Mouse (Mus musculus): ENCODE measurements around the gene Olfr784. TPM values are rescaled to one million over a fixed set of nuclear protein-coding genes. Genes with fewer than 3 reads are reported as not detected.
"Not testable (repeated sequence)": the region's sequence is repeated elsewhere in the genome, so short reads cannot be mapped to it uniquely, and the experiment has no call there.

Olfr784 gene
- 1 to 10 TPM in 7 of 26 experiments, under 1 TPM in 18, not detected in 1; 0.33 to 1.5 (median 0.85) TPM for total RNA-seq (2018; cell fraction: chromatin; rRNA removed)
- total RNA-seq (2018; cell fraction: cytosol; rRNA removed) = under 1 TPM in 3 of 26 experiments, not detected in 23; 0.05 to 0.07 (median 0.07) TPM
- total RNA-seq (2018; cell fraction: nucleus; rRNA removed) = 1 to 10 TPM in 7 of 26 experiments, under 1 TPM in 17, not detected in 2; 0.17 to 1.6 (median 0.72) TPM
- not detected in 3 replicates for polyA plus RNA-seq (2018)

DNA sequence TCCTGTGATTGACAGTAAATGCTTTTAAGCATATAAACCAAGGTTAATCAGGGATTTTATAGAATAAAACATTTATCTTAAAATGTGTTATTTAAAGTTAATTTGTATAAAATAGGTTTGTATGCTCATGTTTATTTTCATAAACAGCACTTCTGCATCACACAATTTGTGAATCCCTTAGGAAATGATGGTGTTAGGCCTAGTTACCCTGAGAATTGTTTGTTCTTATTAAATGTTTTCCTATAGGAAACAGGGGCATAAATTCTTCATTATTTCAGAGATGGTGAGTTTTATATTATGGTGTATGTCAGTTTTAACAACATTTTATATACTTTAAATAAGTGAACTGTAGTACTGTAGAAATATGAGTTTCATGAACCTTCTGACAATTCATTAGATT lies at the start of gene Olfr784:
TSS of gene Olfr784 (plus strand) at position 301 of the 400 bp plus-strand sequence.
- Histone ChIP-seq H3K79me2 (ENCODE audit: inconsistent target) (no peaks in the 10 kb centered on the region), H3K4me3 (ENCODE audit: inconsistent target) (no peak within 1 kb of the TSS), H3K36me3 (ENCODE audit: inconsistent target) (no peaks in the 10 kb centered on the region), H3K27ac (no peak within 1 kb of the TSS)

DNA sequence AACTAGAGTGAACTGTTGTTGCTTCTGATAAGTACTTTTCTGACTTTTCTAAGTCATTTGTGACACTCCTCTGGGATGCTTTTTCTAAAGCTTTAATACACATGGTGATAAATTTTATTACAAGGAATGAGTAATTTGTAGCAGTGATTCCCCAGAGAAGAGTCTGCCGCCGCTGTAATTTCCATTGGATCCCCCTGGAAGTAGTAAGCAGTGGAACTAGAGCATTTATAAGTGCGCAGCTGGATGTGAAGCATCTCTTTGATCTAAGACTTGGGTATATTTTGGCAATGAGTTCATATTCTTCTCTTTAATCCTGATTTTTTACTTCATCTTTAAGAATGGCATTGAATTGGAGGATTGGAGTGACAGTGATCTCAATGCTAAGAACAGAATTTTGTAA lies 35.3 kb upstream of the Olfr784 start, which contains the start of gene Olfr782:
TSS of gene Olfr782 (plus strand) at position 301 of the 400 bp plus-strand sequence.
- H3K79me2 ChIP-seq (ENCODE audit: inconsistent target) = no peaks in the 10 kb centered on the region
- H3K27ac ChIP-seq = no peak within 1 kb of the TSS
- 94% methylated on average over 3 of the region's 3 CpGs for WGBS (ENCODE audit: missing documents)
- H3K4me3 ChIP-seq (ENCODE audit: inconsistent target) = no peak within 1 kb of the TSS
- no peaks in the 10 kb centered on the region for H3K36me3 ChIP-seq (ENCODE audit: inconsistent target)

DNA sequence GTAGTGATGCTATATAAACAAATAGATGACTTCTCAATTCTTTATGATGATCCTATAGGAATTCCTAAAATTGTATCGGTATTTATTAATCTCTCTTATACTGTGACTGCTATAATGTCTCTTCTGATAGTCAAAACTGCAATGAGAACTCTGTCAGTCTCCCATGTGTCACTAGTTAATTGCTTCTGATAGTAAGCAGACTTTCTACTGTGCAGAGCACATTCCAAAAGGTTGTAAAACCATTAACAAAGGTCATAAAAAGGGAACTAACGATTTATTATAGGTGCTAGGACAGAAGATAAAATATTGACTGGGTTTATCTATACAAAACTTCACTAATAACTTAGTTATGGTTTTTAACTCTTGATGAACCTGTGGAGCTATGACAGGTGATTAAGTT lies 31.4 kb upstream of the Olfr784 start:
- H3K27ac ChIP-seq; H3K4me3 ChIP-seq (ENCODE audit: inconsistent target); H3K36me3 ChIP-seq (ENCODE audit: inconsistent target); H3K79me2 ChIP-seq (ENCODE audit: inconsistent target): not testable (repeated sequence)
- WGBS (ENCODE audit: missing documents) = 78% methylated on average over 1 of the region's 2 CpGs

DNA sequence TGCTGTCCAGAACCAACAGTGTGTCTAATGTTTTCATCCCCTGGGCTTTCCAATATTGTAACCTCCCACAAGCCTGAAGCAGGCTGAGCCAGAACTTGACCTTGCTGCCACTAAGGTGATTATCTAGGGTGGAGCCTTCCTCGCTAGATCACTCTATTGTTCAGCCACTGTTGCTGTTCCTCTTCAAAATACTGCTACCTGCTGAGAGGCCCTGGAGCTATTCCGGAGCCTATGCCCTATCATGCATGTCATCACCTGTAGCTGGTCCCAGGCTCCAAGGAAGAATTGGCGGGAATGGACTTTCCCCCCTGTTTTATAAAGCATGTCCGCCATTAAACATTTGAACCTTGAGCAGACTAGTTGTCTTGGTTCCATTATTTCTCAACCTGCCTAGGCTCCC lies 27.4 kb upstream of the Olfr784 start:
- not testable (repeated sequence) for H3K36me3 ChIP-seq (ENCODE audit: inconsistent target); H3K79me2 ChIP-seq (ENCODE audit: inconsistent target); H3K4me3 ChIP-seq (ENCODE audit: inconsistent target); H3K27ac ChIP-seq
- WGBS (ENCODE audit: missing documents) = 83% methylated on average over 4 of the region's 4 CpGs

DNA sequence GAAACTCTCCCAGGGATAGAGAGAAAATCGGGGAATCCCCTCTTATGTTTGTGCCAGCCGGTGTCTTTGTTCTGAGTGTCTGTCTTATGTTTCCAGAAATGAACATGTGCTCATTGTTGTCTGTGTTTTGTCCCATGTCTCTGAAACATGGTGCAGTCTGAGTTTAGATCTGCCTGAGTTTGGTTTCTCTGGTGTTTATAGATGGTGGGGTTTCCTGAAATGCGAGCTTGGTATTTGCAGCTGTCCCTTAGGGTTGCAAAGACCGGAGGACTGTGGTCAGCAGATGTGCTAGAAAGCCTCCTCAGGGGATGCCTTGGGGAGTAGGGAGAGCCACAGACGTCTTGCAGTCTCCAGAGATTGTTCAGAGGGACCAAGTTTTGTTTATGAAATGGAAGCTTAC lies 26.6 kb upstream of the Olfr784 start:
- no peak overlapping the region for H3K27ac ChIP-seq
- no peaks in the 10 kb centered on the region for H3K36me3 ChIP-seq (ENCODE audit: inconsistent target)
- H3K79me2 ChIP-seq (ENCODE audit: inconsistent target) = no peaks in the 10 kb centered on the region
- no peak overlapping the region for H3K4me3 ChIP-seq (ENCODE audit: inconsistent target)
- 77% methylated on average over 5 of the region's 5 CpGs for WGBS (ENCODE audit: missing documents)

DNA sequence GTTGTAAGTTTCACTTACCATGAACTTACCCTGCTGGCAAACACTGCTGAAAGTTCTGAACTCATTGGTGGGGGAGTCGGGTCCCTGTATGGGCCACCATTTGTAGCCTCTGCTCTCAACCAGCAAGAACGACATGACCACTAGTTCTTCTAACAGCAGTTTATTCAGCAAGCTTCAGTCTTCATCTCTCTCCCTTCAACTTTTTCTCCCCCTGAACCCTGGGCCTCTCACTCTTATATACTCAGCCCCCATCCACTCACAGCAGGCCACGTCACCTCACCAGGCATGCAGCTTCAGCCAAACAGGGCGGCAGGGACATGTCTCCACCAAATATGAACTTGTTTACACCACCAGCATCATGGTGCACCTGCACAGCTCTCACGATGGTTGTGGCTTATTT lies 9.8 kb upstream of the Olfr784 start:
- H3K36me3 ChIP-seq (ENCODE audit: inconsistent target); H3K79me2 ChIP-seq (ENCODE audit: inconsistent target); H3K4me3 ChIP-seq (ENCODE audit: inconsistent target); H3K27ac ChIP-seq: not testable (repeated sequence)
- 86% methylated on average over 4 of the region's 5 CpGs for WGBS (ENCODE audit: missing documents)

DNA sequence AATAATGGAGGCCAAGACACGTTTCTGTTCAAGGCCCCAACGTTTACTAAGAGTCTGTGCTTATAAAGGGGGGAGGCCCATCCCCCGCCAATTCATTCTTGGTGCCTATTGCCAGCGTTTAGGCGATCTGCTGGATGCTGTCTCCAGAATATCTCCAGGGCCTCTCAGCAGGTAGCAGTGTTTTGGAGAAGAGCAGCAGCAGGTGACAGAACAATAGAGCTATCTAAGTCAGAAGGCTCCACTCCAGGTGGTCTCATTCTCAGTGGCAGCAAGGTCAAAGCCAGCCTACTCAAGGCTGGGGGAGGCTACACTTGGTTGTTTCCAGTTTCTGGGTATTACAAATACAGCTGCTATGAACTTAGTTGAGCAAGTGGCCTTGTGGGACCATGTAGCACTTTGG lies 17.0 kb downstream of the Olfr784 start:
- Histone ChIP-seq H3K36me3 (ENCODE audit: inconsistent target) (no peaks in the 10 kb centered on the region), H3K4me3 (ENCODE audit: inconsistent target) (no peak overlapping the region), H3K79me2 (ENCODE audit: inconsistent target) (no peaks in the 10 kb centered on the region), H3K27ac (no peak overlapping the region)
- 56% methylated on average over 5 of the region's 5 CpGs for WGBS (ENCODE audit: missing documents)

DNA sequence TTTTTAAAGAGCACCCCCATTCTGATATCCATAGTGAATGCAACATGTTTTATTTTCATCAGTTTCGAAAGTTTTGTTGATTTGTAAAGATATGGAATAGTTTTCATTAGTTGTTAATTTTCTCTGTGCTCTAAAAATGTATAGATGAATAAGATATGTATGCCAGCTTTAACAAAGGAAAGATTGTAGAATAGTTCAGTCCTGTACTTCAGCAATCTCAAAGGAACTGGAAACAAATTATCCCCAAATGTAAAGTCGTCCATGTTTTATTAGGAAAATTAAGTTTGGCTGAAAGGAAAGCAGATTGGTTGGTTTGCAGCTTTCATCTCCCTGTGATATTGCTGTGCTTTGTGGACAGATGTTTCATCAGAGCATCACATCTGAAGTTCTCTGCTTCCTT lies 21.2 kb downstream of the Olfr784 start, which contains the start of gene Olfr785:
TSS of gene Olfr785 (plus strand) at position 301 of the 400 bp plus-strand sequence.
- H3K79me2 ChIP-seq (ENCODE audit: inconsistent target) = no peaks in the 10 kb centered on the region
- no peaks in the 10 kb centered on the region for H3K36me3 ChIP-seq (ENCODE audit: inconsistent target)
- 79% methylated on average over 2 of the region's 2 CpGs for WGBS (ENCODE audit: missing documents)
- H3K4me3 ChIP-seq (ENCODE audit: inconsistent target) = no peak within 1 kb of the TSS
- no peak within 1 kb of the TSS for H3K27ac ChIP-seq

DNA sequence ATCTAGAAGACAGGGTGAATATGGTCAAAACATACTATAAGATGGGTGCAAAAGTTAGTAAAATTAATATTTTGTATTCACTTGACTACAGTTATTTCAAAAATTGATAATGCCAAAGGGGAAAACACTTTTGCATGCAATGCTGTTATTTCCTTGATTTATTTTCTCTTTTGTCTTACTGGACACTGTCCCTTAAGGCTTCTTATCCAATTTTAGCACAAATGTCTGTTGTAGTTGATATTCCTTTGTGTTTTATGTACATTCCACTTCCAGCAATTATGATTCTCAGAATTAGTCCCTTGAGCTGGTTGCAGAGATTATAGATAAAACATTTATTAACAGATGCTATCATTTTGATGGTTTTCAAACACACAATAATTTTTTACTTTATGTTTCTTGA lies 43.1 kb downstream of the Olfr784 start, which contains the start of gene Olfr786:
TSS of gene Olfr786 (plus strand) at position 301 of the 400 bp plus-strand sequence.
- Histone ChIP-seq H3K79me2 (ENCODE audit: inconsistent target) (no peaks in the 10 kb centered on the region), H3K36me3 (ENCODE audit: inconsistent target) (no peaks in the 10 kb centered on the region), H3K4me3 (ENCODE audit: inconsistent target) (no peak within 1 kb of the TSS), H3K27ac (no peak within 1 kb of the TSS)

Other genes starting within 250 kb of the Olfr784 start
- not detected in 3 replicates for gene Olfr770, start 245.1 kb upstream of the Olfr784 start, polyA plus RNA-seq (2018)
- not detected in 3 replicates for gene Olfr771, start 219.3 kb upstream of the Olfr784 start, polyA plus RNA-seq (2018)
- gene Olfr772, start 206.2 kb upstream of the Olfr784 start, polyA plus RNA-seq (2018) = not detected in 3 replicates
- not detected in 3 replicates for gene Olfr773, start 196.7 kb upstream of the Olfr784 start, polyA plus RNA-seq (2018)
- gene Olfr774, start 147.9 kb upstream of the Olfr784 start, polyA plus RNA-seq (2018) = not detected in 3 replicates
- not detected in 3 replicates for gene Olfr775, start 135.7 kb upstream of the Olfr784 start, polyA plus RNA-seq (2018)
- not detected in 3 replicates for gene Olfr776, start 125.0 kb upstream of the Olfr784 start, polyA plus RNA-seq (2018)
- gene Olfr777, start 112.6 kb upstream of the Olfr784 start, polyA plus RNA-seq (2018) = not detected in 3 replicates
- gene Olfr780, start 66.0 kb upstream of the Olfr784 start, polyA plus RNA-seq (2018) = not detected in 3 replicates
- gene Olfr781, start 55.2 kb upstream of the Olfr784 start, polyA plus RNA-seq (2018) = not detected in 3 replicates
- not detected in 3 replicates for gene Olfr782, start 35.2 kb upstream of the Olfr784 start, polyA plus RNA-seq (2018)
- gene Olfr785, start 21.3 kb downstream of the Olfr784 start, polyA plus RNA-seq (2018) = not detected in 3 replicates
- not detected in 3 replicates for gene Olfr786, start 43.2 kb downstream of the Olfr784 start, polyA plus RNA-seq (2018)
- not detected in 3 replicates for gene Olfr787, start 77.8 kb downstream of the Olfr784 start, polyA plus RNA-seq (2018)
- gene Olfr788, start 86.9 kb downstream of the Olfr784 start, polyA plus RNA-seq (2018) = not detected in 3 replicates
- not detected in 3 replicates for gene Olfr789, start 100.7 kb downstream of the Olfr784 start, polyA plus RNA-seq (2018)
- gene Olfr790, start 114.4 kb downstream of the Olfr784 start, polyA plus RNA-seq (2018) = not detected in 3 replicates
- not detected in 3 replicates for gene Olfr791, start 137.7 kb downstream of the Olfr784 start, polyA plus RNA-seq (2018)
- not detected in 3 replicates for gene Olfr792, start 155.1 kb downstream of the Olfr784 start, polyA plus RNA-seq (2018)
- gene Olfr794, start 183.6 kb downstream of the Olfr784 start, polyA plus RNA-seq (2018) = not detected in 3 replicates
- gene Olfr796, start 228.5 kb downstream of the Olfr784 start, polyA plus RNA-seq (2018) = not detected in 3 replicates
- not detected in 3 replicates for gene Olfr798, start 243.9 kb downstream of the Olfr784 start, polyA plus RNA-seq (2018)

Measured in macrophage (primary cell).